Mouse (Mus musculus) cerebellum, postnatal 14 days (tissue): ENCODE measurements around the gene Zfp865.
"Not testable (repeated sequence)": the region's sequence is repeated elsewhere in the genome, so short reads cannot be mapped to it uniquely, and the experiment has no call there.

ENCODE experiments used
- DNase-seq, 2 experiments: peaks; one replicate each; pipeline ENCODE4 v3.0.0; 2021; ENCODE audit warnings: mixed read lengths in 2 of 2

Gene Zfp865

GRCm38 (mm10) chr7:5016057-5016456 lies 4.1 kb upstream of the Zfp865 start:
- DNase-seq = no peak

DNA sequence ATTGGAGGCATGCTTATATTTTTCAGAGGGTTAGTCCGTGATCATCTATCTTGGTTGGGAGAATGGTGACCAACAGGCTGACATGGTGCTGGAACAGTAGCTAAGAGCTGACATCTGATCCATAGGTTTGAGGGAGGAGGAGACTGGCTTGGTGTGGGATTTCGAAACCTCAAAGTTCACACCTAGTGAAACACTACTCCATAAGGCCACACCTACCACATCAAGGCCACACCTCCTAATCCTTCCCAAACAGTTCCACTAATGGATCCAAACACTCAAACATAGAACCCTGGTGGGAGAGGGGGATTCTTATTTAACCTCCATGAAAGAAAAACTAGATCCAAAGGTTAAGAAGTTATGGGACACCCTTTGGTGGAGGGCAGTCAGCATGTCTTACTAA lies 3.3 kb upstream of the Zfp865 start:
- DNase-seq = no peak

DNA sequence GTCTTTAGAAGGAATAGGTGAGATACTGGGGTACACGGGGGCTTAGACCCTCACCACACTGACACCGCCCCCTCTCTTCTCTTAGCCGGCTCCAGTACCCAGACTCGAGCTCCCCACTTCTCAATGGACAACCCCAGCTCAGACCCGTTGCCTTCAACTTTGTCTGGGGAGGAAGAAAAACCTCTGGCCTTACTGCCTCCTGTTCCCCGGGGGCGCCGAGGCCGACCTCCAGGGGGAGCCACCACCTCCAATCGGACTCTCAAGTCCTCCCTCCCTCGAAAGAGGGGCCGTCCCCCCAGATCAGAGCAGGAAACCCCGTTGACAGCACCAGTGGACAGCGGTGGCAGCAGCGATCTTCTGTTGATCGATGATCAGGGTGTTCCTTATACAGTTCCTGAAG lies 2.8 kb upstream of the Zfp865 start:
- DNase-seq = peak in 1 of 2 experiments; percentile 60

GRCm38 (mm10) chr7:5017931-5018330 lies 2.2 kb upstream of the Zfp865 start:
- DNase-seq = no peak

GRCm38 (mm10) chr7:5019576-5019975 lies 600 bp upstream of the Zfp865 start:
- not testable (repeated sequence) for DNase-seq

GRCm38 (mm10) chr7:5020685-5021084 lies 509 bp downstream of the Zfp865 start:
- peak in 1 of 2 experiments; percentile 64 for DNase-seq

GRCm38 (mm10) chr7:5021197-5021596 lies 1.0 kb downstream of the Zfp865 start:
- DNase-seq = peak in 1 of 2 experiments; percentile 18

DNA sequence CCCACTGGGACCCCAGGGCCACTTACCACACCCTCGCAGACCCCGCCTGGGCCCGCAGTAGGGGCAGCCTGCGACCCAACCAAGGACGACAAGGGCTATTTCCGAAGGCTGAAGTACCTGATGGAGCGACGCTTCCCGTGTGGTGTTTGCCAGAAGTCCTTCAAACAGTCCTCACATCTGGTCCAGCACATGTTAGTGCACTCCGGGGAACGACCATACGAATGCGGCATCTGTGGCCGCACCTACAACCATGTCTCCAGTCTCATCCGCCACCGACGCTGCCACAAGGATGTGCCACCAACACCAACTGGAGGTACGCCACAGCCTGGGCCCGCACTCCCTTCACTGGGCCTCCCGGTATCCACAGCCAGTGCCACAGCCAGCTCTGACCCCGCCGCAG lies 9.4 kb downstream of the Zfp865 start:
- DNase-seq = no peak

- no peak for DNase-seq
These were observed 9.8 kb downstream of the Zfp865 start for GRCm38 (mm10) chr7:5029946-5030345.

- DNase-seq = no peak
These were observed 10.5 kb downstream of the Zfp865 start for GRCm38 (mm10) chr7:5030554-5031275.

DNA sequence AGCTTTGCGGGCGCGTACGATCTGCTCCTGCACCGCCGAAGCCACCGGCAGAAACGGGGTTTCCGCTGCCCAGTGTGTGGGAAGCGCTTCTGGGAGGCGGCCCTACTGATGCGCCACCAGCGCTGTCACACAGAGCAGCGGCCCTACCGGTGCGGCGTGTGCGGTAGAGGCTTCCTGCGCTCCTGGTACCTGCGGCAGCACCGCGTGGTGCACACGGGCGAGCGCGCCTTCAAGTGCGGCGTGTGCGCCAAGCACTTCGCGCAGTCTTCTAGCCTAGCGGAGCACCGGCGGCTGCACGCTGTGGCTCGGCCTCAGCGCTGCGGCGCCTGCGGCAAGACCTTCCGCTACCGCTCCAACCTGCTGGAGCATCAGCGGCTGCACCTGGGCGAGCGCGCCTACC lies 11.3 kb downstream of the Zfp865 start:
- DNase-seq = no peak

DNA sequence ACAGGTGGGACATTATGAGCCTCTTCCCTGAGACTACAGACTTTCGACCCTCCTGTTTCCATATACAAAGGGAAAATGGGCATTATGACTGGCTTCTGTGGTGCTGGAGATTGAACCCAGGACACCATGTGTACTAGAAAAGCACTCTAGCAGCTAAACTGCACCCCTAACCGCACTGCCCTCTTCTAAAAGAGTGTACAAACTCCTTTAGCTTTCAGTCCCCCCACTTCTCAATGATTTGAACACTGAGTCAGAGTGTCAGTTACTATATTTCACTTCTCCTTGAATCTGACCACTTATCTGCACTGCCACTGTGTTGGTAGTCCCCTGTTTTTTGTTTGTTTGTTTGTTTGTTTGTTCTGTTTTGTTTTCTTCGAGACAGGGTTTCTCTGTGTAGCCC lies 13.6 kb downstream of the Zfp865 start, which contains the start of gene 4632433K11Rik:
Gene 4632433K11Rik, plus strand, starts transcription at position 301 of the 400 bp plus-strand sequence.
- no peak for DNase-seq

- no peak for DNase-seq
These were observed 15.5 kb downstream of the Zfp865 start for GRCm38 (mm10) chr7:5035628-5036027.

- DNase-seq = no peak
These were observed 16.0 kb downstream of the Zfp865 start for GRCm38 (mm10) chr7:5036136-5036535.

GRCm38 (mm10) chr7:5037026-5037425 lies 16.9 kb downstream of the Zfp865 start:
- no peak for DNase-seq

DNA sequence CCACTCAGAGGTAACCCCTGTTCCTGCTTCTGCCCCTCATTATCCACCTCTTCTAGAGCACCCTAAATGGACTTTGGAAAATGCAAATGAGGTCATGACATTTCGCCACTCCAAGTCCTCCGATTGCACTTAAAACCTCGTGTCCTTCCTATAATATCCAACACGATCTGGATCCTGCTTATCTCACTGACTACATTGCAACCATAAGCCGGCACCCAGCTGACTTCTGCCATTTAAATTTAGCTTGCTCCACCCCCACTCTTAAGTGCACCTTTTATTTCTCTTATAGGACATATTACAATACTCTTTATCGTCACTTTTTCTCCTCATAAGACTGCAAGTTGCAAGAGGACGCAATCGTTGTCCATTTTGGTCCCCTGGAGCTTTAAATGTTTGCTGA lies 17.3 kb downstream of the Zfp865 start:
- DNase-seq = no peak

DNA sequence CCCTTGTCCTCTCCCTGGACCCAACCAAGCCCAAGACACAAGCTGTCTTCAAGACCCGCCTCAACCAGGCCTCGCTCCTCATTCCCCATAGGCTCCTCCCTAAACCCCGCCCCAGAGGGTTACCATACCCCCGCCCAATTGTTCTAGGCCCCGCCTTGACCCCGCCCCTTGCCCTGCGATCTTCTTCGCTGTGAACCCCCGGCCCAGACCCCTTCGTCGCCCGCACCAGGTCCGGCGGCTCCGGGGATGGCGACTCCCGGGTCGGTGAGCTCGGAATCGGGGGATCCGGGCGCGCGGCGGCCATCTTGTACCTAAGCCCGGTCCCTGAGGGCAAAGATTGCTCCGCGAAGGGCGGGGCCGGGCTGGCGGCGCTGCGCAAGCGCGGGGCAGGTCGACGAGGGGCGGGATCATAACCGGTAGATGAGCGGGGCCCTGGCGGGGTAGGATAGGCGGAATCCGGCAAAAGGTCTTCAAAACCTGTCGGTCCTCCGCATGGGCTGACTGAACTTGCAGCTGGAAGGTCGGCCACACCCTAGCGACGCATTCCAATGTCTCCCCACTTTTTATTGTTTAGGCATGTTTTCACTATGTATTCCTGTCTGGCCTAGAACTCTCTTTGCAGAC lies 18.0 kb downstream of the Zfp865 start, which contains the start of gene Zfp784:
Gene Zfp784, minus strand, starts transcription at position 338 of the 624 bp plus-strand sequence.
- DNase-seq = peak; percentile 95 to 96

DNA sequence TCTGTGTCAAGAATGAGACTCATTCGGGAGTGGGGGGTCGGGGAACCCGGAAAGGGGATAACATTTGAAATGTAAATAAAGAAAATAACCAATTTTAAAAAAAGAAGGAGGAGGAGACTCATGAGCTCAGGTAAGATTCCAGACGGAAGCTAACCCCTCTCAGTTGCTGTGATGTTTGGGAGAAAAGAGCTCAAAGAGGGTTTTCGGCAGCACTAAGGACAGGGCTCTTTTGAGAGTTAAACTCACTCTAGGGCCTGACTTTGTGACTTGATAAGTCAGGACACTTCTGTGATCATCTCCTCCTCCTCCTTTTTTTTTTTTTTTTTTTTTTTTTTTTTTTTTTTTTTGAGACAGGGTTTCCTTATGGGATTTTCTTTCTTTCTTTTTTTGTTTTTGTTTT lies 18.8 kb downstream of the Zfp865 start:
- no peak for DNase-seq

DNA sequence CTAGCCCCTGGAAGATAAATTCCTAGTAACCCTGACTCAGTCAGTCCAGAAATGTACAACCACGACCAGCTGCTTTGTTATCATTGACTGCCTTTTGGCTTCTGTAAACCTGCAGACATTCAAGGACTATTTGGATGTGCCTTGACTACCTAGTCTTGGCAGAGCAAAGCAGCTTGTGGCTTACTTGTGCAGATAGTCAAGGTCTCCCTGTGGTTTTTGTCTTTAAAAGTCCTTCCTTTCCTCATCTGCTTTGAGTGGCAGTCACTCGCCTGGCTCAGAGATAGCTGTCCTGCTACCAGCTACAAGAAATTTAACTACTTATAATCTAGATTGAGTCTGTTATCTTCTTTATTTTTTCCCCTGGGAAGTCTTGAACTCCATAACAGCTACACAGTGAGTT lies 24.8 kb downstream of the Zfp865 start:
- no peak for DNase-seq

GRCm38 (mm10) chr7:5046112-5046511 lies 25.9 kb downstream of the Zfp865 start:
- DNase-seq = no peak

- DNase-seq = peak; percentile 59 to 68
These were observed 27.1 kb downstream of the Zfp865 start for GRCm38 (mm10) chr7:5047313-5047712.

GRCm38 (mm10) chr7:5051193-5052192 lies 31.3 kb downstream of the Zfp865 start, which contains the start of gene Zfp580:
TSS of gene Zfp580 (plus strand) at chr7:5051538.
- peak; percentile 89 to 91 for DNase-seq

GRCm38 (mm10) chr7:5052438-5052837 lies 32.3 kb downstream of the Zfp865 start:
- peak; percentile 42 to 43 for DNase-seq
